Mouse (Mus musculus) A20 (cell line): ENCODE results near the gene Gdf11.

ENCODE experiments used
- DNase-seq: peaks from one replicate; pipeline ENCODE4 v3.0.0-alpha.2; 2011; ENCODE audit warnings: low read depth, low spot score

Gdf11 gene

GRCm38 (mm10) chr10:128895437-128895836, 3.9 kb upstream of the Gdf11 start:
- DNase-seq: peak; percentile 82

GRCm38 (mm10) chr10:128892246-128892645, 728 bp upstream of the Gdf11 start:
- DNase-seq: no peak

GRCm38 (mm10) chr10:128890383-128891295, 879 bp downstream of the Gdf11 start:
- no peak for DNase-seq

- no peak for DNase-seq
Observed at GRCm38 (mm10) chr10:128889846-128890245, 1.7 kb downstream of the Gdf11 start.

GRCm38 (mm10) chr10:128888941-128889827, 2.3 kb downstream of the Gdf11 start:
- peak; percentile 26 for DNase-seq

GRCm38 (mm10) chr10:128882067-128882466, 9.5 kb downstream of the Gdf11 start:
- no peak for DNase-seq

GRCm38 (mm10) chr10:128878811-128879210, 12.7 kb downstream of the Gdf11 start:
- no peak for DNase-seq

GRCm38 (mm10) chr10:128878291-128878690, 13.2 kb downstream of the Gdf11 start:
- DNase-seq: no peak

- DNase-seq: no peak
Observed at GRCm38 (mm10) chr10:128870341-128870740, 21.2 kb downstream of the Gdf11 start.

- DNase-seq: no peak
Observed at GRCm38 (mm10) chr10:128866518-128866917, 25.0 kb downstream of the Gdf11 start.

- peak; percentile 31 for DNase-seq
Observed at GRCm38 (mm10) chr10:128866042-128866441, 25.5 kb downstream of the Gdf11 start.

- peak; percentile 55 for DNase-seq
Observed at GRCm38 (mm10) chr10:128861176-128861575, 30.3 kb downstream of the Gdf11 start.

GRCm38 (mm10) chr10:128850339-128850738, 41.2 kb downstream of the Gdf11 start:
- no peak for DNase-seq

- no peak for DNase-seq
Observed at GRCm38 (mm10) chr10:128848426-128848825, 43.1 kb downstream of the Gdf11 start.

- DNase-seq: no peak
Observed at GRCm38 (mm10) chr10:128846664-128847063, 44.9 kb downstream of the Gdf11 start.

- DNase-seq: peak; percentile 33
Observed at GRCm38 (mm10) chr10:128845516-128845915, 46.0 kb downstream of the Gdf11 start.

GRCm38 (mm10) chr10:128843260-128843659, 48.3 kb downstream of the Gdf11 start:
- DNase-seq: no peak

- no peak for DNase-seq
Observed at GRCm38 (mm10) chr10:128840612-128841011, 50.9 kb downstream of the Gdf11 start.

- no peak for DNase-seq
Observed at GRCm38 (mm10) chr10:128839434-128839833, 52.1 kb downstream of the Gdf11 start.

GRCm38 (mm10) chr10:128837400-128837799, 54.1 kb downstream of the Gdf11 start:
- DNase-seq: peak; percentile 27
